Mouse (Mus musculus) embryonic facial prominence, embryonic 12.5 days (tissue): ENCODE data around the gene Copz2. TPM values are rescaled to one million over a fixed set of nuclear protein-coding genes. Genes with fewer than 3 reads are reported as not detected.
"Not testable (repeated sequence)": the region's sequence is repeated elsewhere in the genome, so short reads cannot be mapped to it uniquely, and the experiment has no call there.

Experiments used
- ATAC-seq: fragments of 200-750 bp; cut with Nextera tagmentation; 2 replicates; pipeline ENCODE4 v1.8.0; 2017; ENCODE audit not compliant: insufficient number of reproducible peaks, insufficient read depth, low FRiP score, low TSS enrichment
- H3K27ac ChIP-seq: fragments of 300-500 bp; sonication (generic); 2 replicates; pipeline ENCODE4 v1.5.1; 2016; ENCODE audit warnings: mild to moderate bottlenecking
- H3K27me3 ChIP-seq: fragments of 300-500 bp; sonication (generic); 2 replicates; pipeline ENCODE4 v1.6.1; 2016; ENCODE audit warnings: mild to moderate bottlenecking, moderate library complexity
- H3K36me3 ChIP-seq: fragments of 300-500 bp; sonication (generic); 2 replicates; pipeline ENCODE4 v1.6.1; 2016; ENCODE audit warnings: mild to moderate bottlenecking
- H3K4me1 ChIP-seq: fragments of 300-500 bp; sonication (generic); 2 replicates; pipeline ENCODE4 v1.6.1; 2016
- H3K4me2 ChIP-seq: fragments of 300-500 bp; sonication (generic); replicated peaks from 2 replicates; pipeline ENCODE4 v1.6.1; 2016; ENCODE audit warnings: mild to moderate bottlenecking, moderate library complexity
- H3K4me3 ChIP-seq: fragments of 300-500 bp; sonication (generic); 2 replicates; pipeline ENCODE4 v1.5.1; 2016; ENCODE audit warnings: mild to moderate bottlenecking
- H3K9ac ChIP-seq: fragments of 300-500 bp; sonication (generic); 2 replicates; pipeline ENCODE4 v1.6.1; 2016; ENCODE audit warnings: mild to moderate bottlenecking, moderate library complexity
- H3K9me3 ChIP-seq: fragments of 300-500 bp; sonication (generic); 2 replicates; pipeline ENCODE4 v1.6.1; 2016; ENCODE audit warnings: mild to moderate bottlenecking, moderate library complexity
- WGBS: fragments of 180-500 bp; shearing (Covaris S2); methylation state at CpG from one replicate; pipeline ENCODE4 v1.1.7; 2016; 5-methylcytosine and 5-hydroxymethylcytosine counted together
- polyA plus RNA-seq: library from polyadenylated mRNA; unstranded; fragments of >200 nt; fragmentation: Nextera tagmentation; extraction: Ambion mirVana; gene quantifications from 2 replicates; pipeline ENCODE4 v1.2.1, GENCODE M21; 2016

The Copz2 gene
- 88.9 and 94.3 TPM in 2 replicates for polyA plus RNA-seq

GRCm38 (mm10) chr11:96849681-96850467 is at the start of gene Copz2:
Gene Copz2 (plus strand): TSS chr11:96849870.
- no peaks in the 10 kb centered on the region; the same call in 1 of the 2 replicates for H3K27me3 ChIP-seq
- H3K36me3 ChIP-seq = no peaks in the 10 kb centered on the region
- H3K9me3 ChIP-seq = no peaks in the 10 kb centered on the region
- peak; percentile 45 for ATAC-seq
- peak within 1 kb of the TSS; percentile 80 for H3K4me2 ChIP-seq
- H3K9ac ChIP-seq = peak within 1 kb of the TSS; percentile 86
- 0 out of 2 replicates have a peak within 1 kb of the TSS, but pooled peaks have one; percentile 2 for H3K27ac ChIP-seq
- peak within 1 kb of the TSS; percentile 70 for H3K4me3 ChIP-seq
- WGBS = 2% methylated on average over 59 of the region's 60 CpGs
- peaks cover 13% of the 10 kb centered on the region; the same call in 1 of the 2 replicates for H3K4me1 ChIP-seq

GRCm38 (mm10) chr11:96805606-96806005 is 44.1 kb upstream of the Copz2 start:
- Histone ChIP-seq H3K9me3 (no peaks in the 10 kb centered on the region), H3K27ac (no peak overlapping the region), H3K36me3 (peaks cover 86% of the 10 kb centered on the region), H3K27me3 (no peaks in the 10 kb centered on the region), H3K9ac (no peak overlapping the region), H3K4me2 (no peak overlapping the region), H3K4me3 (no peak overlapping the region), H3K4me1 (no peaks in the 10 kb centered on the region)
- WGBS = 96% methylated on average over 5 of the region's 5 CpGs
- ATAC-seq = no peak

GRCm38 (mm10) chr11:96808066-96808465 is 41.6 kb upstream of the Copz2 start:
- Histone ChIP-seq H3K27me3 (no peaks in the 10 kb centered on the region), H3K36me3 (peaks cover 82% of the 10 kb centered on the region)

GRCm38 (mm10) chr11:96809562-96810235 is 40.0 kb upstream of the Copz2 start:
- no peak overlapping the region for H3K9ac ChIP-seq
- WGBS = 89% methylated on average over 6 of the region's 6 CpGs
- no peak overlapping the region for H3K4me3 ChIP-seq
- H3K27ac ChIP-seq = no peak overlapping the region
- H3K4me2 ChIP-seq = no peak overlapping the region
- peaks cover 72% of the 10 kb centered on the region for H3K36me3 ChIP-seq
- no peaks in the 10 kb centered on the region for H3K9me3 ChIP-seq
- H3K27me3 ChIP-seq = no peaks in the 10 kb centered on the region
- H3K4me1 ChIP-seq = no peaks in the 10 kb centered on the region
- no peak for ATAC-seq

More at GRCm38 (mm10) chr11:96808066-96808465, 41.6 kb upstream of the Copz2 start:
- H3K4me1 ChIP-seq = no peaks in the 10 kb centered on the region
- WGBS = 69% methylated on average over 1 of the region's 1 CpGs
- H3K9me3 ChIP-seq = no peaks in the 10 kb centered on the region
- H3K4me3 ChIP-seq = no peak overlapping the region
- no peak overlapping the region for H3K9ac ChIP-seq
- no peak for ATAC-seq
- no peak overlapping the region for H3K27ac ChIP-seq
- H3K4me2 ChIP-seq = no peak overlapping the region

GRCm38 (mm10) chr11:96811188-96811587 is 38.5 kb upstream of the Copz2 start:
- H3K9me3 ChIP-seq, H3K27ac ChIP-seq, H3K4me1 ChIP-seq, H3K4me3 ChIP-seq, ATAC-seq, H3K4me2 ChIP-seq, H3K9ac ChIP-seq, H3K27me3 ChIP-seq: not testable (repeated sequence)
- H3K36me3 ChIP-seq = peaks cover 67% of the 10 kb centered on the region
- WGBS = 75% methylated on average over 1 of the region's 1 CpGs

GRCm38 (mm10) chr11:96813455-96813854 is 36.2 kb upstream of the Copz2 start:
- 78% methylated on average over 4 of the region's 4 CpGs for WGBS
- no peak for ATAC-seq
- Histone ChIP-seq H3K9me3 (no peaks in the 10 kb centered on the region), H3K4me1 (no peaks in the 10 kb centered on the region), H3K27me3 (no peaks in the 10 kb centered on the region), H3K4me3 (no peak overlapping the region), H3K4me2 (no peak overlapping the region), H3K36me3 (peaks cover 77% of the 10 kb centered on the region), H3K9ac (no peak overlapping the region), H3K27ac (no peak overlapping the region)

GRCm38 (mm10) chr11:96813920-96814319 is 35.8 kb upstream of the Copz2 start:
- Histone ChIP-seq H3K4me1 (no peaks in the 10 kb centered on the region), H3K9ac (no peak overlapping the region), H3K9me3 (no peaks in the 10 kb centered on the region), H3K27me3 (no peaks in the 10 kb centered on the region), H3K4me2 (no peak overlapping the region), H3K27ac (no peak overlapping the region), H3K36me3 (peaks cover 77% of the 10 kb centered on the region), H3K4me3 (no peak overlapping the region)
- no peak for ATAC-seq
- 87% methylated on average over 5 of the region's 5 CpGs for WGBS

- H3K9ac ChIP-seq = no peak overlapping the region
- WGBS = 93% methylated on average over 2 of the region's 2 CpGs
- no peaks in the 10 kb centered on the region for H3K27me3 ChIP-seq
- peaks cover 77% of the 10 kb centered on the region for H3K36me3 ChIP-seq
- H3K9me3 ChIP-seq = no peaks in the 10 kb centered on the region
- H3K27ac ChIP-seq = no peak overlapping the region
- no peak overlapping the region for H3K4me3 ChIP-seq
- H3K4me1 ChIP-seq = no peaks in the 10 kb centered on the region
- ATAC-seq = no peak
- no peak overlapping the region for H3K4me2 ChIP-seq
Measured at GRCm38 (mm10) chr11:96814443-96814842, 35.2 kb upstream of the Copz2 start.

- no peak overlapping the region for H3K4me3 ChIP-seq
- H3K9me3 ChIP-seq = no peaks in the 10 kb centered on the region
- no peak for ATAC-seq
- no peak overlapping the region for H3K9ac ChIP-seq
- 94% methylated on average over 2 of the region's 2 CpGs for WGBS
- H3K4me2 ChIP-seq = no peak overlapping the region
- H3K4me1 ChIP-seq = no peaks in the 10 kb centered on the region
- no peaks in the 10 kb centered on the region for H3K27me3 ChIP-seq
- H3K27ac ChIP-seq = no peak overlapping the region
- H3K36me3 ChIP-seq = peaks cover 78% of the 10 kb centered on the region
Measured at GRCm38 (mm10) chr11:96815895-96816294, 33.8 kb upstream of the Copz2 start.

- H3K27me3 ChIP-seq = no peaks in the 10 kb centered on the region
- H3K36me3 ChIP-seq = peaks cover 78% of the 10 kb centered on the region
- WGBS = 93% methylated on average over 1 of the region's 1 CpGs
Measured at GRCm38 (mm10) chr11:96816494-96816893, 33.2 kb upstream of the Copz2 start.

GRCm38 (mm10) chr11:96816979-96817378 is 32.7 kb upstream of the Copz2 start:
- ATAC-seq = no peak
- Histone ChIP-seq H3K9ac (no peak overlapping the region), H3K4me2 (no peak overlapping the region), H3K9me3 (no peaks in the 10 kb centered on the region), H3K36me3 (peaks cover 80% of the 10 kb centered on the region), H3K27ac (no peak overlapping the region), H3K4me3 (no peak overlapping the region), H3K27me3 (no peaks in the 10 kb centered on the region), H3K4me1 (no peaks in the 10 kb centered on the region)
- 87% methylated on average over 5 of the region's 5 CpGs for WGBS

More at GRCm38 (mm10) chr11:96816494-96816893, 33.2 kb upstream of the Copz2 start:
- no peak overlapping the region for H3K27ac ChIP-seq
- H3K4me3 ChIP-seq = no peak overlapping the region
- no peak for ATAC-seq
- H3K4me2 ChIP-seq = no peak overlapping the region
- H3K4me1 ChIP-seq = no peaks in the 10 kb centered on the region
- no peaks in the 10 kb centered on the region for H3K9me3 ChIP-seq
- H3K9ac ChIP-seq = no peak overlapping the region
